Mouse (Mus musculus) embryonic facial prominence, embryonic 13.5 days (tissue): ENCODE results near the gene Olfr508. TPM values are rescaled to one million over a fixed set of nuclear protein-coding genes. Genes with fewer than 3 reads are reported as not detected.

Experiments
- polyA plus RNA-seq: library from polyadenylated mRNA; unstranded; fragments of >200 nt; fragmentation: Nextera tagmentation; extraction: Ambion mirVana; gene quantifications from 2 replicates; pipeline ENCODE4 v1.2.1, GENCODE M21; 2015

Olfr508 gene
- polyA plus RNA-seq, 1 experiment from 2014 or later = not detected

Other genes with a start within 250 kb of the Olfr508 start
- not detected in 2 replicates for gene Olfr495, start 236.8 kb upstream of the Olfr508 start, polyA plus RNA-seq
- not detected in 2 replicates for gene Olfr497, start 209.6 kb upstream of the Olfr508 start, polyA plus RNA-seq
- gene Olfr498, start 164.7 kb upstream of the Olfr508 start, polyA plus RNA-seq = 0.11 TPM in 1 of 2 replicates, not detected in the other
- 0.17 TPM in 1 of 2 replicates, not detected in the other for gene Olfr502, start 104.9 kb upstream of the Olfr508 start, polyA plus RNA-seq
- gene Olfr503, start 85.5 kb upstream of the Olfr508 start, polyA plus RNA-seq = not detected in 2 replicates
- gene Olfr504, start 64.2 kb upstream of the Olfr508 start, polyA plus RNA-seq = not detected in 2 replicates
- gene Olfr506, start 19.2 kb upstream of the Olfr508 start, polyA plus RNA-seq = not detected in 2 replicates
- gene Olfr507, start 8.2 kb upstream of the Olfr508 start, polyA plus RNA-seq = not detected in 2 replicates
- gene Olfr509, start 21.9 kb downstream of the Olfr508 start, polyA plus RNA-seq = 0.06 and 0.25 TPM in 2 replicates
- gene Olfr510, start 36.4 kb downstream of the Olfr508 start, polyA plus RNA-seq = not detected in 2 replicates
- gene Olfr512, start 83.3 kb downstream of the Olfr508 start, polyA plus RNA-seq = not detected in 2 replicates
- not detected in 2 replicates for gene Olfr513, start 121.0 kb downstream of the Olfr508 start, polyA plus RNA-seq
- gene Olfr514, start 196.0 kb downstream of the Olfr508 start, polyA plus RNA-seq = not detected in 2 replicates
- not detected in 2 replicates for gene Olfr516, start 220.5 kb downstream of the Olfr508 start, polyA plus RNA-seq
- gene Olfr517, start 242.4 kb downstream of the Olfr508 start, polyA plus RNA-seq = not detected in 2 replicates